Mouse (Mus musculus): ENCODE measurements around the gene Rdh11. TPM values are rescaled to one million over a fixed set of nuclear protein-coding genes. Genes with fewer than 3 reads are reported as not detected.

Gene Rdh11
- polyA plus RNA-seq, 1 experiment = 19.5 TPM

DNA sequence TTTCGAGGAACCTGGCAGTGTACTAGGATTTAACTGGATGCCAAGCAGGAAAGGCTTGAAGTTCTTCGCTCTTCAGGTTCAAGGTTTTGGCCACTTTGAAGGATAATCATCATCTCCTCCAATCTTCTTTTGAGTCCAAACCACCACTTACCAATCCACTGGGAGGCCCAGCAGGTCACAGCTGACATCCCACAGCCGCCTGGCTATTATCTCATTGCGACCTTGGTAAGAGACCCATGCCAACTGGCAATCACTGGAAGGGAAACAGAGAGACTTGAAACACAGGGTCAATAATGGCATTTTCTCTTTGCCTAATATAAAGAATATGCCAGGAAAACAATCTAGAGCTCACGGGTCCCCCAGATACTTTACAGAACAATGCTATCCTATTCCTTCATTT is 16.1 kb downstream of the Rdh11 start:
- TF ChIP-seq REST (IDR thresholded peaks at IDR 0.05; ENCODE audit: insufficient read depth, insufficient read length) (no peak), MYOD1 (IDR thresholded peaks at IDR 0.05; ENCODE audit: control insufficient read depth in 1 of 3, insufficient read length in 2 of 3, low read depth in 2 of 3) (no peak), POLR2A (IDR thresholded peaks at IDR 0.05; ENCODE audit: insufficient read length, low read depth) (no peak), CEBPB (IDR thresholded peaks at IDR 0.05; ENCODE audit: insufficient read depth, poor library complexity, severe bottlenecking) (no peak), USF1 (IDR thresholded peaks at IDR 0.05; ENCODE audit: low read depth) (no peak), E2F4 (IDR thresholded peaks at IDR 0.05; ENCODE audit: insufficient read depth) (no peak), POLR2AphosphoS2 (IDR thresholded peaks at IDR 0.05; ENCODE audit: insufficient read length, low read depth) (no peak), TCF12 (IDR thresholded peaks at IDR 0.05; ENCODE audit: insufficient read depth, poor library complexity, severe bottlenecking) (no peak), MAX (IDR thresholded peaks at IDR 0.05; ENCODE audit: low read depth) (no peak), MYOG (IDR thresholded peaks at IDR 0.05; ENCODE audit: control insufficient read depth in 1 of 3, insufficient read depth in 1 of 3, insufficient read length in 2 of 3, low read depth in 2 of 3) (no peak), SRF (IDR thresholded peaks at IDR 0.05; ENCODE audit: control insufficient read depth, insufficient read length, low read depth) (no peak)
- Histone ChIP-seq H3K4me3 (no peak overlapping the region), H3ac (ENCODE audit: control insufficient read depth, insufficient read length) (no peak overlapping the region), H3K4me2 (ENCODE audit: low read depth) (no peak overlapping the region), H3K27me3 (ENCODE audit: control insufficient read depth, insufficient read depth, insufficient read length) (no peaks in the 10 kb centered on the region), H3K36me3 (ENCODE audit: control insufficient read depth, insufficient read depth) (peaks cover 9% of the 10 kb centered on the region), H3K79me2 (ENCODE audit: control insufficient read depth, insufficient read depth) (peaks cover 13% of the 10 kb centered on the region)

DNA sequence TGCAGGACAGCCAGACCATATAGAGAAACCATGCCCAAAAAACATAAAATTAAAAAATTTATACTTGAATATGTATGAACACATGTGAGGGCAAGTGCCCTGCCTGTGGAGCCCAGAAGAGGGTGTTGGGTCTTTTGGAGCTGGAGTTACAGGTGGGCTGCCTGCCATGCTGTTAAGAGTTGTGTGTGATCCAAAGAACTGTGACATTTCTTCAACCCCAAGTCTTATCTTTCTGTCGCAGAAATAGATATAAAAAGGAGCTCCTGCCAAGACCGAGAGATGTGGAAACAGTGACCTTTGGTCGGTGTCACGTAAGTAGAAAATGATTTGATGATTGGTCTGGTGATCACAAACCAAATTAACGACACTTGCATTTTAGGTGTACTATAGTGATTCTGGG is 18.4 kb downstream of the Rdh11 start:
- Histone ChIP-seq H3K27me3 (ENCODE audit: control insufficient read depth, insufficient read depth, insufficient read length) (no peaks in the 10 kb centered on the region), H3ac (ENCODE audit: control insufficient read depth, insufficient read length) (no peak overlapping the region), H3K79me2 (ENCODE audit: control insufficient read depth, insufficient read depth) (peaks cover 35% of the 10 kb centered on the region), H3K4me3 (no peak overlapping the region), H3K36me3 (ENCODE audit: control insufficient read depth, insufficient read depth) (peaks cover 8% of the 10 kb centered on the region), H3K4me2 (ENCODE audit: low read depth) (no peak overlapping the region)
- TF ChIP-seq MAX (IDR thresholded peaks at IDR 0.05; ENCODE audit: low read depth) (no peak), POLR2AphosphoS2 (IDR thresholded peaks at IDR 0.05; ENCODE audit: insufficient read length, low read depth) (no peak), E2F4 (IDR thresholded peaks at IDR 0.05; ENCODE audit: insufficient read depth) (no peak), CEBPB (IDR thresholded peaks at IDR 0.05; ENCODE audit: insufficient read depth, poor library complexity, severe bottlenecking) (no peak), TCF12 (IDR thresholded peaks at IDR 0.05; ENCODE audit: insufficient read depth, poor library complexity, severe bottlenecking) (no peak), MYOD1 (IDR thresholded peaks at IDR 0.05; ENCODE audit: control insufficient read depth in 1 of 3, insufficient read length in 2 of 3, low read depth in 2 of 3) (no peak), REST (IDR thresholded peaks at IDR 0.05; ENCODE audit: insufficient read depth, insufficient read length) (no peak), SRF (IDR thresholded peaks at IDR 0.05; ENCODE audit: control insufficient read depth, insufficient read length, low read depth) (no peak), MYOG (IDR thresholded peaks at IDR 0.05; ENCODE audit: control insufficient read depth in 1 of 3, insufficient read depth in 1 of 3, insufficient read length in 2 of 3, low read depth in 2 of 3) (no peak)

DNA sequence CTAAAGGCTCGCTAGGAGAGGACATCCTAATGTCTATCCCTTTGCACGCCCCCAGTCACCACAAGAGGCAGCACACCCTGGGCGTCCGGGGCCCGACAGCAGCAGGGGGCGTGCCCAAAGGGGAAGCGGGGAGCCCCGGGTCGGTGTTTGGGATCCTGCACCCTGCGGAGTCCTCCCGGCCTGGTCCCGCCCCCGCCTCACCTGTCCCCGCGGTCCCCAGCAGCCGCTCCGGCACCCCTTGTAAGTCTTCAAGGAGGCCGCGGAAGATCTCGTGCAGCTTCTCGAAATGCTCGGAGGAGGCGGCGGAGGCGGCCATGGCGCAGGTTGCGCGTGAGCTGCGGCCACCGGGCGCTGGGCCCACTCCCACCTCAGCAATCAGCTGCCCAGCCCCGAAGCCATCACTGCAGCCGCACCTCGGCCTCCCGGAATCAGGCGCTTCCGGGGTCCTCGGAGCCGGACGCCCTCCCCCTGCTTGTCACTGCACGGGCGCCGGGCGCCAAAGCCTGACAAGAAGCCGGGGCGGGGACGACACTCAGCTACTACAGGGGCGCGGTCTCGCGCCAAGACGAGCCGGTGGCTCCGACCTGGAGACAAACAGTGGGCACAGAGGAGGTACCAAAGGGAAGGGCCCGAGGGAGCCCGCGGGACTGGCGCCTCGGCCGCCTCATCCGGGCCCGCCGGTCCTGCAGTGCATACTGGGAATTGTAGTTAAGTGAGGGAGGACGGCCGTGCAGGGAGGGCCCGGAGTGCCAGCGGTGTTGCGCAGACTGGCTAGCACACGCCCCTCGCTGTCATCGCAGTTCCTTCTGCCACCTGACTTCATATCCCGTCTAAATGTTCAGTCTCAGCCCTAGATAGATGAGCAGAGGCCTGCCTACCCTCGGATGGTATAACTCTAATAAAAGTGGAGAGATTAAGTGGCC is 19.8 kb downstream of the Rdh11 start, which contains the start of gene Vti1b:
TSS of gene Vti1b (minus strand) at position 649 of the 923 bp plus-strand sequence.
- Histone ChIP-seq H3ac (ENCODE audit: control insufficient read depth, insufficient read length) (peak within 1 kb of the TSS; percentile 61), H3K79me2 (ENCODE audit: control insufficient read depth, insufficient read depth) (peaks cover 47% of the 10 kb centered on the region), H3K4me2 (ENCODE audit: low read depth) (peak within 1 kb of the TSS; percentile 95), H3K4me3 (peak within 1 kb of the TSS; percentile 50), H3K27me3 (ENCODE audit: control insufficient read depth, insufficient read depth, insufficient read length) (no peaks in the 10 kb centered on the region), H3K36me3 (ENCODE audit: control insufficient read depth, insufficient read depth) (peaks cover 8% of the 10 kb centered on the region)
- TF ChIP-seq E2F4 (IDR thresholded peaks at IDR 0.05; ENCODE audit: insufficient read depth) = no peak
- TF ChIP-seq POLR2A (IDR thresholded peaks at IDR 0.05; ENCODE audit: insufficient read length, low read depth) = peak; percentile 79
- peak; percentile 47 for TF ChIP-seq USF1 (IDR thresholded peaks at IDR 0.05; ENCODE audit: low read depth)
- no peak for TF ChIP-seq TCF3 (IDR thresholded peaks at IDR 0.05; ENCODE audit: insufficient read length, low read depth)
- TF ChIP-seq CEBPB (IDR thresholded peaks at IDR 0.05; ENCODE audit: insufficient read depth, poor library complexity, severe bottlenecking) = no peak
- TF ChIP-seq MAX (IDR thresholded peaks at IDR 0.05; ENCODE audit: low read depth) = peak; percentile 94
- no peak for TF ChIP-seq TCF12 (IDR thresholded peaks at IDR 0.05; ENCODE audit: insufficient read depth, poor library complexity, severe bottlenecking)
- TF ChIP-seq MYOG (IDR thresholded peaks at IDR 0.05; ENCODE audit: control insufficient read depth in 1 of 3, insufficient read depth in 1 of 3, insufficient read length in 2 of 3, low read depth in 2 of 3) = peak in 1 of 3 experiments; percentile 22
- peak in 1 of 3 experiments; percentile 45 for TF ChIP-seq MYOD1 (IDR thresholded peaks at IDR 0.05; ENCODE audit: control insufficient read depth in 1 of 3, insufficient read length in 2 of 3, low read depth in 2 of 3)
- no peak for TF ChIP-seq REST (IDR thresholded peaks at IDR 0.05; ENCODE audit: insufficient read depth, insufficient read length)
- peak; percentile 94 for TF ChIP-seq POLR2AphosphoS2 (IDR thresholded peaks at IDR 0.05; ENCODE audit: insufficient read length, low read depth)
- TF ChIP-seq SRF (IDR thresholded peaks at IDR 0.05; ENCODE audit: control insufficient read depth, insufficient read length, low read depth) = no peak

DNA sequence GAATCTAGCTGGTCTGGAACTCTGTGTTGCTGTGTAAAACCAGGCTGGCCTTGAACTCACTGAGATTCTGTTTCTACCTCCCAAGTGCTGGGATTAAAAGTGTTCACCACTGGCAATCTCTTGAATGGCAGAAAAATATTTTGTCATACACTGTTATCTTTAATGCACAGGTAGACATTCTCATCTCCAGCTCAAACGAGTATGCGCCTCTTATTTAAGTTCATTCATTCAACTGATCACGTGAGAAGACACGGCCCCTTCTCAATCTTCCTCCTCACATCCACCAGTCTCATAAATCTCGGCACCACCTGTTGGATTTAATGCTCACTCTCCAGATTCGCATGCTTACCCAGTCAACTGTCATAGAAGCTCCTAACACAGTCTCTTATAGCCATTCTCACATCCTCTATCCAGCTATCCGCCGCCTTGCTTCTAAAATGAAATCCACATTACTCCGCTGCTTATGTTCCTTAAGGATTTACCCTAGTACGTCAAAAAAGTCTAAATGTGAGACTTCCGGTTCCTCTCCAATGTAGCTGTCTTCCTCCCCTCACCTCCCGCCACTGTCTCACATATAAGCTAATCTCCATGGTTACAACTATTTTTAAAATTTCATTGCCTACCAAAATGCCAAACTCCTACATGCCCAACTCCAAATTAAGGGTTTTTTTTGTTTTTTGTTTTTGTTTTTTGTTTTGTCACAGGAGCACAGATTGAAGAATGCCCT is 20.7 kb downstream of the Rdh11 start:
- TF ChIP-seq USF1 (IDR thresholded peaks at IDR 0.05; ENCODE audit: low read depth) (no peak), POLR2A (IDR thresholded peaks at IDR 0.05; ENCODE audit: insufficient read length, low read depth) (no peak), TCF12 (IDR thresholded peaks at IDR 0.05; ENCODE audit: insufficient read depth, poor library complexity, severe bottlenecking) (no peak), MYOG (IDR thresholded peaks at IDR 0.05; ENCODE audit: control insufficient read depth in 1 of 3, insufficient read depth in 1 of 3, insufficient read length in 2 of 3, low read depth in 2 of 3) (no peak), MYOD1 (IDR thresholded peaks at IDR 0.05; ENCODE audit: control insufficient read depth in 1 of 3, insufficient read length in 2 of 3, low read depth in 2 of 3) (no peak), POLR2AphosphoS2 (IDR thresholded peaks at IDR 0.05; ENCODE audit: insufficient read length, low read depth) (no peak), REST (IDR thresholded peaks at IDR 0.05; ENCODE audit: insufficient read depth, insufficient read length) (no peak), MAX (IDR thresholded peaks at IDR 0.05; ENCODE audit: low read depth) (no peak), E2F4 (IDR thresholded peaks at IDR 0.05; ENCODE audit: insufficient read depth) (no peak), TCF3 (IDR thresholded peaks at IDR 0.05; ENCODE audit: insufficient read length, low read depth) (no peak)
- Histone ChIP-seq H3K36me3 (ENCODE audit: control insufficient read depth, insufficient read depth) (peaks cover 1% of the 10 kb centered on the region), H3K4me3 (peak overlapping the region; percentile 50)

More for the DNA sequence above, 20.7 kb downstream of the Rdh11 start:
- Histone ChIP-seq H3K79me2 (ENCODE audit: control insufficient read depth, insufficient read depth) (peaks cover 47% of the 10 kb centered on the region), H3ac (ENCODE audit: control insufficient read depth, insufficient read length) (peak overlapping the region; percentile 61), H3K4me2 (ENCODE audit: low read depth) (peak overlapping the region; percentile 95), H3K27me3 (ENCODE audit: control insufficient read depth, insufficient read depth, insufficient read length) (no peaks in the 10 kb centered on the region)
